Mouse (Mus musculus) neutrophil, adult 5-6 weeks (primary cell): Measurements from ENCODE around the gene Rasgrp4. TPM values are rescaled to one million over a fixed set of nuclear protein-coding genes. Genes with fewer than 3 reads are reported as not detected.
A peak's percentile ranks its signal among the peaks of the same experiment; 100 is the strongest.

Experiments
- ATAC-seq: fragments of 151-379, 151-347 bp; 2 replicates; pipeline ENCODE4 v1.8.0; 2017; ENCODE audit warnings: mild to moderate bottlenecking, moderate TSS enrichment; ENCODE audit not compliant: insufficient number of reproducible peaks, poor library complexity, low FRiP score, severe bottlenecking; ENCODE audit errors: extremely low read depth
- total RNA-seq: library from RNA; stranded (forward); fragments of 200-1000 nt; gene quantifications from 2 replicates; pipeline ENCODE4 v1.2.3, GENCODE M21; 2017

The Rasgrp4 gene
- total RNA-seq, 1 experiment from 2014 or later: 108 TPM

- ATAC-seq: peak; percentile 39; the same call in 1 of the 2 replicates
Observed at GRCm38 (mm10) chr7:29141416-29141815, 6.8 kb downstream of the Rasgrp4 start.

- ATAC-seq: peak; percentile 41; the same call in 1 of the 2 replicates
Observed at GRCm38 (mm10) chr7:29144006-29144405, 9.4 kb downstream of the Rasgrp4 start.

- ATAC-seq: no peak
Observed at GRCm38 (mm10) chr7:29146625-29147367, 12.1 kb downstream of the Rasgrp4 start.

GRCm38 (mm10) chr7:29148771-29149170, 14.1 kb downstream of the Rasgrp4 start:
- no peak for ATAC-seq

GRCm38 (mm10) chr7:29151486-29151885, 16.8 kb downstream of the Rasgrp4 start:
- no peak for ATAC-seq

GRCm38 (mm10) chr7:29154018-29154720, 19.5 kb downstream of the Rasgrp4 start:
- ATAC-seq: no peak

GRCm38 (mm10) chr7:29155196-29155837, 20.7 kb downstream of the Rasgrp4 start:
- ATAC-seq: peak; percentile 68

GRCm38 (mm10) chr7:29155838-29156782, 21.5 kb downstream of the Rasgrp4 start, which contains the start of gene Fam98c:
Gene Fam98c (minus strand): TSS chr7:29156234.
- peak; percentile 59 for ATAC-seq

- ATAC-seq: no peak
Observed at GRCm38 (mm10) chr7:29158264-29158663, 23.6 kb downstream of the Rasgrp4 start.

GRCm38 (mm10) chr7:29162294-29162693, 27.6 kb downstream of the Rasgrp4 start:
- no peak for ATAC-seq

- ATAC-seq: 0 out of 2 replicates have a peak, but pooled peaks have one; percentile 25
Observed at GRCm38 (mm10) chr7:29162750-29163525, 28.3 kb downstream of the Rasgrp4 start.

GRCm38 (mm10) chr7:29167656-29168055, 33.0 kb downstream of the Rasgrp4 start:
- ATAC-seq: no peak

- ATAC-seq: no peak
Observed at GRCm38 (mm10) chr7:29168121-29168695, 33.6 kb downstream of the Rasgrp4 start.

GRCm38 (mm10) chr7:29168791-29169230, 34.2 kb downstream of the Rasgrp4 start:
- ATAC-seq: no peak

- no peak for ATAC-seq
Observed at GRCm38 (mm10) chr7:29169231-29170065, 34.8 kb downstream of the Rasgrp4 start.

GRCm38 (mm10) chr7:29170066-29170754, 35.6 kb downstream of the Rasgrp4 start, which contains the start of the genes Ggn and Spred3:
Gene Ggn (plus strand): TSS chr7:29170210.
Gene Spred3 (minus strand): TSS chr7:29170411.
- ATAC-seq: peak; percentile 21; the same call in 1 of the 2 replicates
